Mouse (Mus musculus): ENCODE results near the gene St8sia2.

St8sia2 gene

GRCm38 (mm10) chr7:74013601-74014175, at the start of gene St8sia2:
Gene St8sia2, minus strand, starts transcription at chr7:74013690.
- peak; percentile 89 for DNase-seq

DNA sequence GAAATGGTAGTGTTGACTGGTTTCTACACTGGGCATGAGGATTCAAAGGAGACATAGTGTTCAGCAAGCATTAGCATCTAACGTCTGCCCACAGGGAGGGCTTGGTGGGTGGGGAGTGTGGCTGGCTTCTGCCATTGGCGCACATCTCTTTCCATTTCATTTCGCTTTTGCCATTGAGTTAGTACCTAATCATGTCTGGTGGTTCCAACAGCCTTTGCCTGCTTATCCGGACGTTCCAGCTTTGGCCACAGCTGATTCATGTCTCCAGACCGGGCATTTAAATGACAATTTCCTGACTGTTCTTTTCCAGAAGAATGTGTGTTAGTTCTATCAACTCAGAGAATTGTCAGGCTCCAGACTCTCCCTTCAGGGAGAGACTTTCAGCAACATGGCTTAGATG, 47.6 kb upstream of the St8sia2 start:
- DNase-seq, result no peak

DNA sequence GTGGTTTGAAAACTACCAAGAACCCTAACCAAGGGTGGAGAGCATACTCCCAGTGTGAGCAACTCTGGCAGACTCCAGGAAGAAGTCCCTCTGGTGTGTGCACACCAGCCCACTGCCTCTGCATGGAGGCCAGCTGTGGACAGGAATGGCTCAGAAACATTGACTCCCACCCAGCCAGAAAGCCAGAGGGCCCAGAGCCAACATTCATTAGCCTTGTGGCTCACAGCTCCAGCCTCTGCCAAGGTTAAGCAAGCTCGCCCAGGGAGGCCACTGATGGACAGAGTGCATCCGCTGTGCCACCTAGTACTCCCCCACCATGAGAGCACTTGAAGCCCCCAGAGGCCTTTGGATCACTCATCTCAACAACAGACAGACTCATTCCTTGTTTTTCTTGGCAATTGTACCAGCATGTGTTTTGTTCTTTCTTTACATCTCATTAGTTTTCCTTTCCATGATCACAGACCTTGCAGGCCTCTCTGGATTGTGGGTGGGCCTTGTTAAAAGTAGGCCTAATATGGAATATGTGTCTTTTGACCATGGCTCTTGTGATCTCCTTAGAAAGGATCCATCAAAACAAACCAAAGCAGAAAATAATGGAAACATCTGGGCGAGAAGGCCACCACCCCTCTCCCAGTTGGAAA, 46.9 kb upstream of the St8sia2 start:
- DNase-seq, result no peak

DNA sequence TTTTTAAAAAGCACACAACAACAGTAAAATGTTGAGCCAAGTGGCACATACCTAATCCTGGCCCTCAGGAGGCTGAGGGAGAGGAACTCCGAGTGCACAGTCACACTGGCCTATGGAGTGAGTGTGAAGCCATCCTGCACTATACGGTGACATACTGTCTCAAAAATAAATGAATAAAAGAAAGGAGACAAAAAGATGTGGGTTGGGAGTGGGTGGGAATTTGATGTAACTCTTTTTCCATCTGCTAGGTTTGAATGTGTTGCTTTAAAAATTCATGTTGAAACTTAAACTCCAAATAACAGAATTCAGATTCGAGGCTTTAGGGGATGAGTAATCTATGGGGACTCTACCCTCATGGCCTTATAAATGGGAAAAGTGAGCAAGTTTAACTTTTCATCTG, 46.2 kb upstream of the St8sia2 start:
- no peak for DNase-seq

- DNase-seq, result no peak
These were observed 42.3 kb upstream of the St8sia2 start for GRCm38 (mm10) chr7:74055753-74056152.

- no peak for DNase-seq
These were observed 34.1 kb upstream of the St8sia2 start for GRCm38 (mm10) chr7:74047591-74047990.

DNA sequence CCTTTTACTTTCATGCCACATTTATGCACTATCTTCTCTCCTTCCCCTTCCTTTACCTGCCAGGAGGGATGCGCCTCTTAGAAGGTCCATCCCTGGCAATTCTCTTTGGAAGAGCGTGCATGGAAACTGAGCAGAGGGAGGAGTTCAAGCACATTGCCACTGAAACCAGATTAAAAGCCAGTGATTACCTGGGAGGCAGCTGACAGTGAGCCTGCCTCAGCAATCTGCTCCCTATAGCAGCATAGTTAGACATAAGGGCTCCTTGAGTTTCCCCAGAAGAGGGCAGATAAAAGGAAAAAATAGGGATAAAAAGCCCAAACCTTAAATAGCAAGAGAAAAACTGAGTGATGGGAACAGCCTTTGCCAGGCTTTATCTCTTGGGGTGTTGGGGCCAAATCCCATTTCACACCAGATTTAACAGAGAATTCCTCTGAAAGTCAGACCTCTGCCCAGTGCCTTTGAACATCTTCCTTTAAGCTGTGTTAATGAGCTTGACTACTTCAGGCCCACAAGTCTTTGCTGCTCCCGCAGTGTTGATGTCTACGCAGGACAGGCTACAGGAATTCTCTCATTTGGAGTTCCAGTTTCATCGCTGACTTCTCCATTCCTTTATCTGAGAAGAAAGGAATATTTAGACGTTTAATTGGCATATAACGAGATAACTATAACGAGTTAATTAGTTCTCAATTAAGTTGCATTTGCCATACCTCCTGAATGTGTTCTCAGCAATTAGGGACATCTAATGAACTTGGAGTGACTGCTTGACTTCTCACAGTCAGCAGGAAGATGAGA, 31.9 kb upstream of the St8sia2 start:
- DNase-seq, result no peak

- DNase-seq, result peak; percentile 38
These were observed 30.2 kb upstream of the St8sia2 start for GRCm38 (mm10) chr7:74043562-74044138.

- DNase-seq, result peak; percentile 85
These were observed 11.5 kb upstream of the St8sia2 start for GRCm38 (mm10) chr7:74025007-74025406.

- no peak for DNase-seq
These were observed 10.7 kb upstream of the St8sia2 start for GRCm38 (mm10) chr7:74024171-74024570.

DNA sequence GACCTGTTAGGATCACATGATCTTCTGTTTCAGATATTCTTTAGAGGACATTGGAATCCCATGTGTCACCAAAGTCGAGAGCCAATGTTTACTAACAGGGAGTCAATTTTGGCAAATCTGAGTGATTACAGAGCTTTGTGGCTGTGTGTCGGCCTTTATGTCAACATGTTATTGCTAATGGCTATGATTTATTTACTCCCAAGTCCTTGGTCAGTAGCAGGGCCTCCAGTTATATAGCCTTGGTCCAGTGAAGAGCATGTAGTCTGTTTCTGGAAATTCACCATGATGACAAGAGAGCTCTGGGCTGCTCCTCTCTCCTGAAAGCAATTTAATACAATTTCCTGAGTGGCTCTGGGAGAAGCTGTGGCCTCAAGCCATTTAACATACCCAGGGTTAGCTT, 9.1 kb upstream of the St8sia2 start:
- DNase-seq, result no peak

- no peak for DNase-seq
These were observed 8.3 kb upstream of the St8sia2 start for GRCm38 (mm10) chr7:74021771-74022170.

DNA sequence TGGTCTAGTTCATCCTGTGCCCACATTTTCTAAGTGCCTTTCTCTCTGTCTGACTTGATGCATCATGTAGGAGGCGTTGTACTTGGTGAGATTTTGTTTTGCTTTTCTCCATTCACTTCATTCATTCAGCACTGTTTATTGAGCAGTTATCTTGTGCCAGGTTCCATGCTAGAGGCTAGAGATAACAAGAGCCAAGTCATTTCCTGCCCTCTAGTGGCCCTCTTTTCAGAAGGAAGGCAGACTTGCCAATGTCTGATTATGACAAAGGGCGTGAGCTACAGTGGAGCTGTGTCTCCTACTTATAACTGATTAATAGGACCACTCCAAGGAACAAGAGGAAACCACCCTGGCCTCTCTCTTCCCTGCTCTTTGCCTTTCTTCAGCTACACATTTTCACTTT, 3.1 kb upstream of the St8sia2 start:
- no peak for DNase-seq

GRCm38 (mm10) chr7:74012858-74013600, 461 bp downstream of the St8sia2 start:
- DNase-seq, result peak; percentile 63

GRCm38 (mm10) chr7:74011976-74012857, 1.3 kb downstream of the St8sia2 start:
- DNase-seq, result peak; percentile 62

GRCm38 (mm10) chr7:74008946-74009542, 4.4 kb downstream of the St8sia2 start:
- peak; percentile 44 for DNase-seq

- peak; percentile 57 for DNase-seq
These were observed 6.6 kb downstream of the St8sia2 start for GRCm38 (mm10) chr7:74006775-74007371.

DNA sequence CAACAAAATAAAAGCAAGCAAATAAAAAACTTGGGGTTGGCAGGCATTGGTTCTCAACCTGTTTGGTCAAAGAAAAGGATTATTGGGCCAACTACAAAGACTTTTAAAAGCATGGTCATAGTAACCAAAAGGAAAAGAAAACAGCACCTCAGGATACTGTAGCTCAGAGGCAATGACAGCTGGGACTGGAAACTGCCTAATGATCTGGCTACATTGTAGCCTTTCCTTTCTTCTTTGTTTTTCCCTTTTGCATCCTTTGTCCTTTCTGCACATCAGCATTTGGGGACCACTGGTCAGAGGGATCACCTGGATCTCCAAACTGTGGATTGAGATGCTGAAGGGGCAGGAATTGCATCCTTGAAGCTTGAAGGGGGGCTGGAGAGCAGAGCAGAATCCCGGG, 7.1 kb downstream of the St8sia2 start:
- DNase-seq, result no peak

GRCm38 (mm10) chr7:74000743-74001510, 12.6 kb downstream of the St8sia2 start:
- DNase-seq, result no peak

DNA sequence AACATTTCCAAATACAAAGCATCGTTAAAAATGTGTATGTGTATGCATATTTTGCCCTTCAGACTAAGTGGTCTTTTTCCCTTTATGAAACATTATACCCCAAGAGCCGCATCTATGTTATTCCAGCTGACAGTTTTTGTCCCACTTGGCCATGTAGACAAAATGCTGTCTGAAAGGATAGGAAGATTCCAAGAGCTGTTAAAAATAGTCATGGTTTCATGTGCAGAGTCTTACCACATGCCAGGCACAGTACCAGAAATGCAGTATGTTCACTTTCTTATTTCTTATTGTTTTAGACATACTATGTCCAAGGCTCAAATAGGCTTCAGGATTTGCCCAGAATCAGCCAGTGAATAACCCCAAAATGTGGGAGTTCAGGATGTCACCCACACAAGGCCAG, 24.1 kb downstream of the St8sia2 start:
- DNase-seq, result no peak
